Mouse (Mus musculus) erythroblast, embryonic 14.5 days (primary cell): ENCODE data around the gene Macf1.

Experiments
- GATA1 ChIP-seq: IDR thresholded peaks from 2 replicates; pipeline ENCODE4 v1.6.1; 2012; ENCODE audit warnings: low read length, inconsistent platforms, mixed read lengths
- TAL1 ChIP-seq: IDR thresholded peaks from 3 replicates; pipeline ENCODE4 v1.6.1; 2012; ENCODE audit warnings: low read length, inconsistent platforms, mixed read lengths

- TF ChIP-seq GATA1, result no peak
- TF ChIP-seq TAL1, result no peak
Measured at GRCm38 (mm10) chr4:123682291-123682690, 1.9 kb downstream of the Macf1 start.
